Mouse (Mus musculus) neural tube, embryonic 13.5 days (tissue): ENCODE results near the gene Gm49369. TPM values are rescaled to one million over a fixed set of nuclear protein-coding genes. Genes with fewer than 3 reads are reported as not detected.

ENCODE experiments used
- ATAC-seq: fragments of 200-750 bp; cut with Nextera tagmentation; 2 replicates; pipeline ENCODE4 v1.8.0; 2017; ENCODE audit warnings: low read depth, mild to moderate bottlenecking, moderate TSS enrichment, moderate library complexity
- H3K27ac ChIP-seq: fragments of 300-500 bp; sonication (generic); replicated peaks from 2 replicates; pipeline ENCODE4 v1.5.1; 2015; ENCODE audit warnings: moderate library complexity, mild to moderate bottlenecking, inconsistent platforms
- H3K27me3 ChIP-seq: fragments of 300-500 bp; sonication (generic); 2 replicates; pipeline ENCODE4 v1.6.1; 2015; ENCODE audit warnings: mild to moderate bottlenecking, inconsistent platforms
- H3K36me3 ChIP-seq: fragments of 300-500 bp; sonication (generic); 2 replicates; pipeline ENCODE4 v1.6.1; 2015; ENCODE audit warnings: mild to moderate bottlenecking, inconsistent platforms
- H3K4me1 ChIP-seq: fragments of 300-500 bp; sonication (generic); replicated peaks from 2 replicates; pipeline ENCODE4 v1.6.1; 2015; ENCODE audit warnings: inconsistent platforms
- H3K4me2 ChIP-seq: fragments of 300-500 bp; sonication (generic); 2 replicates; pipeline ENCODE4 v1.6.1; 2015; ENCODE audit warnings: inconsistent platforms, mild to moderate bottlenecking, moderate library complexity
- H3K4me3 ChIP-seq: fragments of 300-500 bp; sonication (generic); 2 replicates; pipeline ENCODE4 v1.5.1; 2015; ENCODE audit warnings: mild to moderate bottlenecking, inconsistent platforms
- H3K9ac ChIP-seq: fragments of 300-500 bp; sonication (generic); 2 replicates; pipeline ENCODE4 v1.6.1; 2015; ENCODE audit warnings: moderate library complexity, mild to moderate bottlenecking, inconsistent platforms
- H3K9me3 ChIP-seq: fragments of 300-500 bp; sonication (generic); 2 replicates; pipeline ENCODE4 v1.6.1; 2016; ENCODE audit warnings: inconsistent platforms
- WGBS: fragments of 180-500 bp; shearing (Covaris S2); methylation state at CpG from one replicate; pipeline ENCODE4 v1.1.7; 2015; 5-methylcytosine and 5-hydroxymethylcytosine counted together
- polyA plus RNA-seq: library from polyadenylated mRNA; unstranded; fragments of >200 nt; fragmentation: Nextera tagmentation; extraction: Ambion mirVana; gene quantifications from 2 replicates; pipeline ENCODE4 v1.2.1, GENCODE M21; 2015

Gm49369 gene
- polyA plus RNA-seq, 1 experiment from 2014 or later, result 1.9 TPM

DNA sequence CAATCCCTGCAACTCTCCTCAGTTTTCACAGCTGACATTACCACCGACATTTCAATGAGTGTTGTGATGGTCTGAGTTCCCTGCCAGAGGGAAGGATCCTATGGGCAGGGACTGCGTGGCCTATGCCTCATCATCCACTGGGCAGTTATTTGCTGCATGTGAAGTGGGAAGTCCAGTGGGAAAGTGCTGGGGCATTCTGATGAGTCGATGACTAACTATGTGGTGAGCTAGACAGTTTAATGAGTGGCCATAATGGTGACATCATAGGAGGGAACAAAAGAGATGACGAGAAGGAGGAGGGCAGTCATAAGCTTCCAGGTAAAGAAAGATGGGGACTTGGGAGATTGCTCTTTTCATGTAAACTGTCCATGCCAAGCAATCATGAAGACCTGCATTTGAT, 19.4 kb downstream of the Gm49369 start:
- H3K4me2 ChIP-seq, result no peak overlapping the region
- peaks cover 4% of the 10 kb centered on the region; the same call in 1 of the 2 replicates for H3K27me3 ChIP-seq
- no peak for ATAC-seq
- no peak overlapping the region for H3K4me3 ChIP-seq
- H3K9me3 ChIP-seq, result no peaks in the 10 kb centered on the region
- H3K36me3 ChIP-seq, result no peaks in the 10 kb centered on the region
- H3K4me1 ChIP-seq, result no peaks in the 10 kb centered on the region
- 78% methylated on average over 4 of the region's 4 CpGs for WGBS
- no peak overlapping the region for H3K9ac ChIP-seq
- H3K27ac ChIP-seq, result no peak overlapping the region

DNA sequence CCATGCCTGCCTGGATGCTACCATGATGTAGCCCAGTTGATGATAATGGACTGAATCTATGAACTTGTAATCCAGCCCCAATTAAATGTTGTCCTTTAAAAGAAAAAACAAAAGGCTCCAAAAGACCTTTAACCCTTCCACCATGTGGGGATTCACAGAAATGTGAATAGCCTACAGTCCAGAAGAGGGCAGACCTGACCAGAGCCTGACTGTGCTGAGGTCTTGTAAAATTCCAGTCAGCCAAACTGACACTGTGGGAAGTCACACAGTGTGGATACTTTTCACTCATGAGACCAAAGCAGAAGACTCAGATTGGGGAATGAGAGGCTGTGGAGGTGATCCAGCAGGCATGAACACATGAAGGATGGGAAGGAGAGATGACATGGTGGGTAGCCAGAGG, 21.7 kb downstream of the Gm49369 start:
- ATAC-seq, result no peak

DNA sequence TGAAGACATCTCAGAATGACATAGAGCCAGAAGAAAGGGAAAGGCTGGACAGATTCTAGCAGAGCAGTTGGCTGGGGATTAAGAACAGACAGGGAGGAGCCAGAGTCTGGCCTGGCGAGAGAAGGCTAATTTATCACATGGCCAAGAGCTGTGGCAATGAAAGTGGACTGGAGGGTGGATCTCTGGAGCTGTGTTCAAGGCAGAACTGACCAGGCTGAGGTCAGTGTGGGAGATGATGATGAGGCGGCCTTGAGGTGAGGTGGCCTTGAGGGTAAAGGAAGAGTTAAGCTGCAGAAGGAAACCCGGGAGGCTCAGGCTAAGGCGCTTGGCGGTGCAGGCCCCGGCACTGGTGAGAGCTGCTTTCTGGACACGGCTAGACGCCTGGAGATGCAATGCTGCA, 23.3 kb downstream of the Gm49369 start:
- H3K36me3 ChIP-seq, result no peaks in the 10 kb centered on the region
- 74% methylated on average over 8 of the region's 8 CpGs for WGBS
- no peak overlapping the region for H3K27ac ChIP-seq
- no peak overlapping the region for H3K4me2 ChIP-seq
- H3K4me1 ChIP-seq, result no peaks in the 10 kb centered on the region
- no peaks in the 10 kb centered on the region for H3K9me3 ChIP-seq
- no peak overlapping the region for H3K4me3 ChIP-seq
- no peaks in the 10 kb centered on the region for H3K27me3 ChIP-seq
- no peak for ATAC-seq
- no peak overlapping the region for H3K9ac ChIP-seq

More for the DNA sequence above, 21.7 kb downstream of the Gm49369 start:
- H3K36me3 ChIP-seq, result no peaks in the 10 kb centered on the region
- no peaks in the 10 kb centered on the region for H3K9me3 ChIP-seq
- H3K4me1 ChIP-seq, result no peaks in the 10 kb centered on the region
- H3K4me3 ChIP-seq, result no peak overlapping the region
- no peak overlapping the region for H3K9ac ChIP-seq
- no peak overlapping the region for H3K27ac ChIP-seq
- no peaks in the 10 kb centered on the region for H3K27me3 ChIP-seq
- H3K4me2 ChIP-seq, result no peak overlapping the region

DNA sequence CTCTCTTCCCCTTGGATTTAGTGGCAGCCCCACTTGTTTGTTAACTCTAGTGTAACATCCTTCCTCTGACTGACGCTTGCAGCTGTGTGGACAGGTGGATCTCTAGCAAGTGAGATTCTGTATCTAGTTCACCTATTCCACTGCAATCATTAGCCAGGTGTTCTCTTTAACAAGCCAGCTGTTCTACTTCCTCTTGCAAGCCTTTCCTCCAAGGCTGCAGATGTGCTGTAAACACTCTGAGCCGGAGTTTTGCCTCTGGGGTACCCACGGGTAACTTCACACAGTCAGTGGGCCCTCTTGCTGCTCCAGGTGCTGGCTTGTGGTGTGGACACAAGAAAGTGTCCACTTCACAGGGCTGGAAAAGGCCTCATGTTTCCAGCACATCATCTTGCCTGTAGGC, 24.9 kb downstream of the Gm49369 start:
- H3K4me2 ChIP-seq, result no peak overlapping the region
- no peak overlapping the region for H3K9ac ChIP-seq
- no peaks in the 10 kb centered on the region for H3K36me3 ChIP-seq
- H3K4me1 ChIP-seq, result no peaks in the 10 kb centered on the region
- no peak for ATAC-seq
- no peaks in the 10 kb centered on the region for H3K27me3 ChIP-seq
- WGBS, result 82% methylated on average over 3 of the region's 3 CpGs
- no peaks in the 10 kb centered on the region for H3K9me3 ChIP-seq
- H3K27ac ChIP-seq, result no peak overlapping the region
- H3K4me3 ChIP-seq, result no peak overlapping the region

DNA sequence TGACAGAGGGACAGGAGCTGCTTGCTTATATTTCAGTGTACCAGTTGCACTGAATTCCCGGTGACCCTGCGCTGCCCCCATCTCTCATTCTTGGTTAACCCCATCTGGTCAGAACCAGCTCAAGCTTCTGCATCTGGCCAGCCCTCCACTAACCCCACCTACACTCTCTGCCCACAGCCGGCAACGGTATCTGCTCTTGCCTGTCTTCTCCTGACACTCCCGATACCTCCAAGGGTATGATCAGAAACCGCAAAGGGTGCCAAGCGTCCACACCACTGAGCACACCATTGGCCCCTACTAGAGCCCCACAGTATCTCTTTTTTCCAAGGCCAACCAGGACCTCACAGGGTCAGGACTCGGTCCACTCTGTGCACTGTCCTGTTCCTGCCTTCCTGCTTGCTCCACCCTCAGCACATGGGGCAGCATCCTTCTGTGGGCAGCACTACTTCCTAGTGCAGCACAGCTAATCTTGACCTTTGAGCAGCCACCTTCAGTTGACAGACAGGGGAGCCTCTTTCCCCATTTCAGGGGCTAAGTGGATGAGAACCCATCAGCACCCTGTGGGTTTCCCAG, 27.7 kb downstream of the Gm49369 start:
- Histone ChIP-seq H3K4me1 (no peaks in the 10 kb centered on the region), H3K9me3 (no peaks in the 10 kb centered on the region), H3K9ac (no peak overlapping the region), H3K27ac (no peak overlapping the region), H3K27me3 (no peaks in the 10 kb centered on the region), H3K4me3 (no peak overlapping the region), H3K4me2 (no peak overlapping the region), H3K36me3 (no peaks in the 10 kb centered on the region)
- WGBS, result 82% methylated on average over 8 of the region's 8 CpGs
- ATAC-seq, result no peak

DNA sequence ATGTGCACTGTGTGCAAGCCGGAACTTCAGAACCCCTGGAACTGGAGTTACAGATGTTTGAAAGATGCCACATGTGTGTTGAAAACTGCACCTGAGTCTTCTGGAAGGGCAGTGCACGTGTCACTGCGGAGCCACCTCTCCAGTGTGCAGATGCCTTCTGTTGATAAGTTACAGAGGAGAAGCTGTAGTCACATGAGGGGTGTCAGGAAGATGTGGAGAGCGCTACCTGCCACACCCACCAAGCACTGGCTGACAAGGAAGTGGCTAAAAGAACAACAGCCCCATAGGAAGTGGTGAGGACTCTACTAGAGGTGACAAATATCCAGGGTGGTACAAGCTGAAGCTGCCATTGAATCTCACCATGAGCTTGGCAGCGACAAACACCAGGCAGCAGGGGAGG, 28.6 kb downstream of the Gm49369 start:
- Histone ChIP-seq H3K36me3 (no peaks in the 10 kb centered on the region), H3K9me3 (no peaks in the 10 kb centered on the region), H3K27ac (no peak overlapping the region), H3K4me1 (peaks cover 5% of the 10 kb centered on the region), H3K4me2 (no peak overlapping the region), H3K27me3 (no peaks in the 10 kb centered on the region), H3K9ac (no peak overlapping the region), H3K4me3 (no peak overlapping the region)
- no peak for ATAC-seq
- 72% methylated on average over 5 of the region's 5 CpGs for WGBS

DNA sequence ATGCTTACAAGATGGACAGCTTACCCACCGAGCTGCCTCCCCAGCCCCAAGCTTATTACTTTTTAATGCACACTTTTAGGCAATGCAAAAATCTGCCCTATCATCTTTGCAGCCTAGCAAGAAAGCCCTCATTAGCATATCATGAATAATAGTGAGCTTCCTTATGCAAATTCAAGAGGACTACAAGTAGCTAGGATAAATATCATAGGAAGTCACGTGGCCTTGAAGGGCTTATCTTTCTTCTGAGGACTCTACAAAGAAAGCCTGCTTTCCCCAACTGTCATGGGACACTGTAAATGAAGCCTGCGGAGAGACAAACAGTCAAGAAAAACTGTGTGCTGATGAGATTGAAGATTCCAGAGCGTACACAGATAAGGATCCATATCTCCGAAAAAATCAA, 30.9 kb downstream of the Gm49369 start:
- ATAC-seq, result no peak
- Histone ChIP-seq H3K4me3 (no peak overlapping the region), H3K9ac (no peak overlapping the region), H3K27ac (no peak overlapping the region), H3K27me3 (no peaks in the 10 kb centered on the region), H3K36me3 (no peaks in the 10 kb centered on the region), H3K4me1 (peaks cover 5% of the 10 kb centered on the region), H3K4me2 (no peak overlapping the region), H3K9me3 (no peaks in the 10 kb centered on the region)
- 67% methylated on average over 5 of the region's 5 CpGs for WGBS

DNA sequence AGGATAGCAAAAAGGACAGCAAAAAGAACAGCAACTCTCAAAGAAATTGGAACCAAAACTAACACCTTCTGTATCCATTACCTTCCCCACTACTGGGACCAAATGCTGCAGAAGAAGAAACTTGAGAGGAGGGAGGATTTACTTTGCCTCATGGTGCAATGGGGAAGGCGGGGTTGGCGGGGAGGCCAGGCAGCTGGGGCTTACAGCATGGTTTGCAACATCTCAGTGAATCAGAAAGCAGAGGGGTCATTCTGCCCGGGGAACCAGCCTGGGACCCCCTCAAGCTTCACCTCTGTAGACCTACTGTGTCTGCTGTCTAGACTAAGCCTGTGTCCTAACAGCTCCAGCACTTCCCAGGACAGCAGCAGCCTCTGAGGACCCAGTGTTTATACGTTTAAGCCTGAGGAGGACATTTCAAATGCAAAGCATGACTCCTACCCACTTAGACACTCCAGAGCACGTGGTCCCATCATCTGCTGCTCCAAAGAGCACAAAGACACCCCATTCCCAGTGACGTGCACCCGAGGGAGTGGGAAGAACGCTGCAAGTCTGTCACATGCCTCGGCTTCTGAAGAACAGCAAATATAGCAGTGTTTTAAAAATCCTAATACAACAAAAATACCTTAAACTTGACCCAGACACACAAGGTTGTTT, 33.0 kb downstream of the Gm49369 start:
- ATAC-seq, result no peak; the same call in 1 of the 2 replicates
- Histone ChIP-seq H3K27me3 (no peaks in the 10 kb centered on the region), H3K9ac (0 out of 2 replicates have a peak overlapping the region, but pooled peaks have one; percentile 22), H3K4me1 (peaks cover 5% of the 10 kb centered on the region), H3K4me3 (no peak overlapping the region), H3K4me2 (no peak overlapping the region), H3K27ac (0 out of 2 replicates have a peak overlapping the region, but pooled peaks have one; percentile 28), H3K36me3 (no peaks in the 10 kb centered on the region), H3K9me3 (no peaks in the 10 kb centered on the region)
- WGBS, result 27% methylated on average over 9 of the region's 9 CpGs

DNA sequence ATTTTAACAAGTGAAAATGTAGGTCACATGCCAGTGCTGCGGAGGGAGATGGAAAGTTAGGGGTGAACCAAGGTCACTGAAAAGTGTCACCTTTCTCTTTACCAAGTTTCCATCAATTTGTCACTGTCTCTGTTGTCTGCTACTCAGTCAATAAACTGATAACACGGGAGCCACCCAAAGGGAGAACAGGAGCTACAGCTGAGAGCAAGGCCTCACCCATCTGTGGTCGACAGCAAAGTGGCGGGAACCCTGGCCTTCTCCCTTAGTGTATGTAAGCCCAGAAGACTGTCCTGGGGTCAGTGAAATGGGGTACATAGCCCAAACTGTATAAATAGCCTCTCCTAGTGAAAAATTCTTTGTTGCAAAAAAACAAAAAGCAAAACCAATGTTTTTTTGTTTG, 34.9 kb downstream of the Gm49369 start:
- Histone ChIP-seq H3K36me3 (no peaks in the 10 kb centered on the region), H3K9ac (no peak overlapping the region), H3K4me3 (no peak overlapping the region), H3K27ac (no peak overlapping the region), H3K27me3 (no peaks in the 10 kb centered on the region), H3K9me3 (no peaks in the 10 kb centered on the region), H3K4me2 (no peak overlapping the region), H3K4me1 (peaks cover 5% of the 10 kb centered on the region)
- no peak for ATAC-seq
- 77% methylated on average over 4 of the region's 4 CpGs for WGBS

DNA sequence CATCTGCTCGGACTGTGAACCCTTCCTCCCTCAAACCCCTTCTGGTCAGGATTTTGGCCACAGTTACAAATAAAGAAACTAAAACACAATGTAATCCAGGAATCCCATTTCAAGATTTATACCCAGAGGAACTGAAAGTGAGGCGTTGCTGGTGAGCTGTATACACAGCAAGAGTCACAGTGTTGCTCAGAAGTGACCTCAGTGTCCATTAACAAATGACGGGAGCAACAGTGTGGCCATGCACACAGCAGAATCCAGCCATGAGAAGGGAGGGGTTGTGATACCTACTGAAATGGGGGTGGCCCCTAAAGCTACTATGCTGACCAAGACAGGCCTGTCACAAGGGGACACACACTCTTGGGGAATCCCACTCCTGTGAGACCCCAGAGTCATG, 40.2 kb downstream of the Gm49369 start:
- no peaks in the 10 kb centered on the region for H3K9me3 ChIP-seq
- no peak overlapping the region for H3K4me2 ChIP-seq
- no peaks in the 10 kb centered on the region for H3K36me3 ChIP-seq
- no peak overlapping the region for H3K9ac ChIP-seq
- 75% methylated on average over 3 of the region's 3 CpGs for WGBS
- H3K4me1 ChIP-seq, result no peaks in the 10 kb centered on the region; the same call in 1 of the 2 replicates
- no peak for ATAC-seq
- no peaks in the 10 kb centered on the region for H3K27me3 ChIP-seq
- no peak overlapping the region for H3K27ac ChIP-seq
- no peak overlapping the region for H3K4me3 ChIP-seq

DNA sequence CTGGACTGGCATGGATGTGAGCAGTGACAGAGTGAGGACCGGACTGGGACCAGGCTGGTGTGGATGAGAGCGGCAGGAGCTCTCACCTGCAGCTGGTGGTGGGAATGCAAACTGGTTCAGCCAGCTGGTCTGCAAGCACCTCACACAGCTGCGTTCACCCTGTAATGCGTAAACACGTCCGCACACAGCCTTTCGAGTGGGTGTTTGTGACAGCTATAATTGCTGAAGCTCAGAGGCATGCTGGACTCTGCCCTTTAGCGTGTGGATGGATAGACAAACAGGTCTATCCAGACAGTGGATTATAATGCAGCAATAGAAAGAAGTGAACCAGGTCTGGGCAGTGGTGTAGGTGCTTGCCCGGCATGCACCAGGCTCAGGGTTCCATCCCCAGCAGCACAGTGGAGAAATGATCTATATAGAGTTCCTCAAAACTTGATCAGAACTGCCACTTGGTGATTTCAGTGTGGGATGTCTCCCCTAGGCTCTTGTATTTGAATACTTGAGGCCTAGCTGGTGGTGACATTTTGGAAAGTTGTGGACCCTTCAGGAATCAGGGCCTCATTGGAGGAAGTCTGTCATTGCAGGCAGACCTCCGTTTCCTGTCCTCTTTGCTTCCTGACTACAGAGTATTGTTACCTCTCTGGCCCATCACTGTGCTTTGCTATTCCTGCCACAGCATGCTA, 40.8 kb downstream of the Gm49369 start:
- Histone ChIP-seq H3K27ac (no peak overlapping the region), H3K27me3 (no peaks in the 10 kb centered on the region), H3K4me3 (no peak overlapping the region), H3K4me2 (no peak overlapping the region), H3K36me3 (no peaks in the 10 kb centered on the region), H3K4me1 (no peaks in the 10 kb centered on the region; the same call in 1 of the 2 replicates), H3K9ac (no peak overlapping the region), H3K9me3 (no peaks in the 10 kb centered on the region)
- no peak for ATAC-seq
- 82% methylated on average over 10 of the region's 10 CpGs for WGBS

DNA sequence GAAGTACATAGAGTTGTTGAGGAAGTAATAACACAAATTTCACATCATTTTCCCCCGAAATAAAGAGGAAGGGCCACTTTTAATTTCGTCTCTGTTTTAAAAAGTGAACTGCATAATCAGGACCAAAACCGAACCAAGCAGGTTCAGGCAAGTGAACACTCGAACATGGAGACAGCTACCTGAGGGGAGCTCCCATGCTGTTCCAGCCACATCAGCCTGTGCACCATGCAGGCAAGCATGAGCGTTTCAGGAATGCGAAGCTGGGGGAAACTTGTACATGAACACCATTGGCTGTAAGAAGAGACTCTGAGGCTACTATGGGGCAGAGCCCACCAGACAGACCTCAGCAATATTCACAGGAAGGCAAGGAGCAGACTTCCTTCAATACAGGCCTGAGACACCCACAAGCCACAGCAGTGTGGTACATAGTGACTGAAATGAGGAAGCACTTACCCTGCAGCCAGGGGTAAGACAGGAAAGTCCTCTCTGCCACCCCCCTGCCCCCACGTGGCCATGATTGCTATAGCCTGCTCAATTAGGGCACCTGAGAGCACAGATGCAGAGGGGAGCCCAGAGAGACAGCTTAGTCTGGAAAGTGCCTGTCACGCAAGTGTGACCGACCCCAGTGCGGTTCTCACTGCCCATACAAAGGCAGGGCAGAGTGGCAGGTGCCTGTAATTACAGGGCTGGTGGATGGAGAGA, 42.0 kb downstream of the Gm49369 start:
- no peaks in the 10 kb centered on the region for H3K27me3 ChIP-seq
- H3K9ac ChIP-seq, result no peak overlapping the region
- H3K4me1 ChIP-seq, result no peaks in the 10 kb centered on the region; the same call in 1 of the 2 replicates
- no peak overlapping the region for H3K4me3 ChIP-seq
- 57% methylated on average over 10 of the region's 10 CpGs for WGBS
- H3K9me3 ChIP-seq, result no peaks in the 10 kb centered on the region
- H3K27ac ChIP-seq, result no peak overlapping the region
- H3K4me2 ChIP-seq, result no peak overlapping the region
- H3K36me3 ChIP-seq, result no peaks in the 10 kb centered on the region
- no peak for ATAC-seq
